Mouse (Mus musculus) thymus, adult 18-20 months (tissue): Measurements from ENCODE around the gene Stk36.

Experiments
- DNase-seq, 2 experiments: peaks; one replicate each; pipeline ENCODE4 v3.0.0; 2022; ENCODE audit warnings: mixed read lengths in 2 of 2

Stk36 gene

DNA sequence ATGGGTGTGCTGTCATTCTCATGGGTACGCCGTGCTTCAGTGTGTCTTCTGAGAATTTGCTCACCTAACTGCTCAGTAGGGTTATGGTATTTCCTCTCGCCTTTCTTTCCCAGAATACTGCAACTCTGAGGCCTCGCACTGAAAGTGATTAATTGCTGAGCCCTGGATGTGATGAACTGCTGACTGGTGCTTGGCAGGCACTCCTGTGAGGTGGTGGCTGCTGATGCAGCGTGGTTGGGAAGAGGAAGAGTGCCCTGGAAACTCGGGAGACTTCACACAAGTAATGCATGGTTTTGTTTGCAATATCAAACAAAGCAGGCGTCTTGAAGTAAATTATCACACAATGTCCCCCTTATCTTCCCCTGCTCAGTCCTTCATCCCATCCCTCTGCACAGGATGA lies 71.5 kb downstream of the Stk36 start:
- no peak for DNase-seq

DNA sequence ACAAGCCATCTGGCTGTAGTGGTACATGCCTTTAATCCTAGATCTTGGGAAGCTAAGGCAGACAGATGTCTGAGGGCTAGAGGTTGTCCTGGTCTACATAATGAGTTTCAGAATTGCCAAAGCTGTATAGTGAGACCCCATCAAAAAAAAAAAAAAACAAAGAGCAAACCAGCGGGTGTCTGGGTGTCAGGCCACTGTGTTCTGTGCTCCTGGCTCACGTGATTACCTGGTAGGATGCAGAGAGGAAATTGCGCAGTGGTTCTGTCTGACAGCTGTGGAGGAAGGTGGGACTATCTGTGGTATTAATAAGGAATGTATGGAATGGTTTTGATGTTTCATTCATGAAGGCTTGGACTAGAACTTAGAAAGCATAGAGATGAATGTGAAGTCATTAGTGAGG lies 75.6 kb downstream of the Stk36 start:
- no peak for DNase-seq

DNA sequence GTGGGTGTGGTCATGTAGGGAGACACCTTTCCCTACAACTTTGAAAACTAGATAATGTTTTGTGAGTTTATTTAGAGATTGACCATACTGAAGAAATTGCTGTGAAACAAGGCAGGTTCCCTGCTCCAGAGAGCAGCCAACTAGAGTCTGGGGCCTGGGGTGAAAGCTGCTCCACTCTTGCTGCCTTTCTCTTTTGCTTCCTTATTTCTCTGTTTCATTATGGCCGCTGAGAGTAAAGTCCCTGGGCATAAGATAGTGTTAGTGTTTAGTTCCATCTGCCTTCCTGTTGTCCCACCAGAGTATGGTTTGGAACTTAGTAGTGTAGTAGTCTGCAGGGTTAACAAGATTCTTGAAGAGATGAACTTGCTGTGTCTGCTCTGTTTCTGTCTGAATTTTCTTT lies 76.6 kb downstream of the Stk36 start:
- no peak for DNase-seq
